In the genomic region with DNA sequence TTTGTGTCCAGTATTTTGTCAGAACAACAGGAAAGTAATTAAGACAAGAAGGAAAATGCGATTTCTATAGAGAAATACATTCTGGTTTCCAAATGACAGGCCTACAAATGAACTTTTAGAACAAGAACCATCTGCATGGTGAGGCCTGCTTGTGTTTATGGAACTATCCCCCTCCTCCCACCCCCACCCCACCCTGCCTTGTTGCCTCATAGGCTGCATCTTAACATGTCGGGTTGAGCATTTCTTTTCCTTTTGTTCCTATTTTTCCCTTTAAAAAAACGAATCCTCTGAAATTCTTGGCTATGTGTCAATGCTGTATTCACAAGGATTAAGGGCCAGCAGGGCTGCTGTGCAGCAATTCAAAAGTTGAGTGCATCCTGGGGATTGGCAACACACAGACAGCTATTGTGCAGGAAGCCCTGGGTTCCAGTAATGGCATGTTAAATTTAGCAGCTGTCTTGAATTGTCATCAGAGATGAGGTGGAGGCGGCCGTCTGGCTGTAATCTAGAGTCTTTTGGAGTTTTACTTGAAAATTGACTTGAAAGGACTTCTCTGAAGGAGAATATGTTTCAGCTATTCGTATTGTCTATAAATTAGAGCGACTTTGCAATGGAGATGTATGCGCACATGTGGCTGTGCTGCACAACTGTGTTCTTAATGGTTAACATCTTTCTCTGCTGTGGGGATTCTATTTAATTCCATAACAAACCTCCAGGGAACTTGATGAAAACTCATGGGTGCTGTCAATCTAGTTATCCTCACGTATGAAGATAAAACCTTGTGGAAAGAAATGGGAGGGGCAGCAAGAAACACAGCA, we compare ENCODE assay signal across 11 mouse cellular contexts.
DNase-seq lines count a peak whose midpoint lies in the region; ATAC-seq and TF ChIP-seq lines count a peak whose summit lies in the region.
"Had no signal": no experiment of that assay in that cellular context is flagged by ENCODE, and none has a peak within 500 bp of the region (broad histone marks: within the 10 kb centered on the region; RNA-seq: fewer than 3 reads in every experiment).

No protein-coding gene starts in this region.

- DNase-seq in hindbrain, embryonic 11.5 days (ENCODE audit: low spot score), result no peak
- DNase-seq in hindbrain, embryonic 10.5 days (ENCODE audit: low spot score), result no peak
- no peak for DNase-seq in stomach, postnatal 0 days (ENCODE audit: low spot score)
- DNase-seq in left cerebral cortex, adult 8-10 months (ENCODE audit: low spot score in 2 of 2), result peak; percentile 5 to 24
- peak; percentile 41 for DNase-seq in telencephalon, adult 2 months (ENCODE audit: low read depth, low spot score)
- DNase-seq in heart, postnatal 36 days, result no peak
- DNase-seq in thymus, postnatal 14 days, result no peak

- H3K27ac ChIP-seq in hindbrain, embryonic 11.5 days (ENCODE audit: low read depth, low read length), result no peak overlapping the region
- no peak overlapping the region for H3K27ac ChIP-seq in hindbrain, embryonic 10.5 days
- no peak overlapping the region for H3K27ac ChIP-seq in stomach, embryonic 16.5 days (ENCODE audit: low read length)
- H3K27ac ChIP-seq in stomach, postnatal 0 days (replicated peaks), result no peak overlapping the region
- H3K27ac ChIP-seq: hindbrain, embryonic 15.5 days; limb, embryonic 12.5 days had no signal

- TF ChIP-seq CTCF in stomach, postnatal 0 days (IDR thresholded peaks at IDR 0.05; ENCODE audit: low read depth), result no peak

- no peak for TF ChIP-seq EP300 in stomach, postnatal 0 days (optimal IDR thresholded peaks at IDR 0.05)

- H3K4me1 ChIP-seq in hindbrain, embryonic 11.5 days (replicated peaks; ENCODE audit: control insufficient read depth, insufficient read depth, low read length), result no peaks in the 10 kb centered on the region
- H3K4me1 ChIP-seq in hindbrain, embryonic 10.5 days (replicated peaks), result peaks cover 8% of the 10 kb centered on the region; the same call in 1 of the 2 replicates
- 0 out of 2 replicates have a peak, but pooled peaks cover 4% of the 10 kb centered on the region for H3K4me1 ChIP-seq in stomach, embryonic 16.5 days (ENCODE audit: control insufficient read depth, insufficient read depth, low read length)
- H3K4me1 ChIP-seq in stomach, postnatal 0 days (replicated peaks; ENCODE audit: control insufficient read depth, insufficient read depth), result no peaks in the 10 kb centered on the region
- H3K4me1 ChIP-seq: hindbrain, embryonic 15.5 days had no signal

- WGBS in hindbrain, embryonic 11.5 days, result 48% methylated on average over 9 of the region's 9 CpGs
- 55% methylated on average over 9 of the region's 9 CpGs for WGBS in hindbrain, embryonic 10.5 days
- 53% methylated on average over 9 of the region's 9 CpGs for WGBS in stomach, embryonic 16.5 days
- WGBS in stomach, postnatal 0 days, result 50% methylated on average over 9 of the region's 9 CpGs

- no peak overlapping the region for H3K4me2 ChIP-seq in hindbrain, embryonic 11.5 days (replicated peaks; ENCODE audit: low read depth, low read length)
- no peak overlapping the region for H3K4me2 ChIP-seq in stomach, embryonic 16.5 days (ENCODE audit: low read depth, low read length)
- H3K4me2 ChIP-seq in stomach, postnatal 0 days (replicated peaks; ENCODE audit: low read depth), result no peak overlapping the region
- H3K4me2 ChIP-seq: hindbrain, embryonic 15.5 days; limb, embryonic 12.5 days had no signal

- H3K9me3 ChIP-seq in hindbrain, embryonic 11.5 days (ENCODE audit: control insufficient read depth, low read length), result no peaks in the 10 kb centered on the region
- H3K9me3 ChIP-seq in hindbrain, embryonic 10.5 days, result no peaks in the 10 kb centered on the region
- no peaks in the 10 kb centered on the region for H3K9me3 ChIP-seq in stomach, embryonic 16.5 days (replicated peaks; ENCODE audit: control insufficient read depth, low read length)
- no peaks in the 10 kb centered on the region for H3K9me3 ChIP-seq in stomach, postnatal 0 days (ENCODE audit: control insufficient read depth, low read length)
- H3K9me3 ChIP-seq: hindbrain, embryonic 15.5 days; limb, embryonic 12.5 days had no signal

- intact Hi-C loops in heart, postnatal 36 days (cut with DNase I), result no loop called here

- no peak overlapping the region for H3K4me3 ChIP-seq in hindbrain, embryonic 11.5 days (ENCODE audit: low read depth, low read length)
- H3K4me3 ChIP-seq in hindbrain, embryonic 10.5 days, result no peak overlapping the region
- H3K4me3 ChIP-seq in stomach, embryonic 16.5 days (replicated peaks; ENCODE audit: low read length), result no peak overlapping the region
- H3K4me3 ChIP-seq in stomach, postnatal 0 days (ENCODE audit: low read depth, low read length), result no peak overlapping the region
- H3K4me3 ChIP-seq: hindbrain, embryonic 15.5 days; limb, embryonic 12.5 days had no signal

- H3K36me3 ChIP-seq in hindbrain, embryonic 11.5 days (ENCODE audit: control insufficient read depth, insufficient read depth, low read length), result no peaks in the 10 kb centered on the region
- no peaks in the 10 kb centered on the region for H3K36me3 ChIP-seq in hindbrain, embryonic 10.5 days
- H3K36me3 ChIP-seq in stomach, embryonic 16.5 days (ENCODE audit: control insufficient read depth, insufficient read depth, low read length), result no peaks in the 10 kb centered on the region
- H3K36me3 ChIP-seq in stomach, postnatal 0 days (ENCODE audit: control insufficient read depth, insufficient read depth, low read length), result no peaks in the 10 kb centered on the region
- H3K36me3 ChIP-seq: hindbrain, embryonic 15.5 days; limb, embryonic 12.5 days had no signal

- no peak overlapping the region for H3K9ac ChIP-seq in hindbrain, embryonic 11.5 days (ENCODE audit: low read depth, low read length)
- H3K9ac ChIP-seq in stomach, embryonic 16.5 days (ENCODE audit: low read length), result no peak overlapping the region
- no peak overlapping the region for H3K9ac ChIP-seq in stomach, postnatal 0 days (ENCODE audit: low read length)
- H3K9ac ChIP-seq: hindbrain, embryonic 15.5 days; limb, embryonic 12.5 days had no signal

- ATAC-seq in hindbrain, embryonic 11.5 days (ENCODE audit: low FRiP score), result peak; percentile 68; the same call in 1 of the 2 replicates
- ATAC-seq in stomach, embryonic 16.5 days (ENCODE audit: insufficient read depth, low FRiP score), result 0 out of 2 replicates have a peak, but pooled peaks have one; percentile 44
- no peak for ATAC-seq in stomach, postnatal 0 days (ENCODE audit: low FRiP score, low TSS enrichment)
- ATAC-seq: CD4-positive, CD25-positive, alpha-beta regulatory T cell, adult 4 months had no signal

- H3K27me3 ChIP-seq in hindbrain, embryonic 11.5 days (ENCODE audit: control insufficient read depth, insufficient read depth, low read length), result no peaks in the 10 kb centered on the region
- no peaks in the 10 kb centered on the region for H3K27me3 ChIP-seq in hindbrain, embryonic 10.5 days (ENCODE audit: insufficient read depth, poor library complexity, severe bottlenecking)
- H3K27me3 ChIP-seq in stomach, embryonic 16.5 days (ENCODE audit: control insufficient read depth, insufficient read depth, low read length), result no peaks in the 10 kb centered on the region
- no peaks in the 10 kb centered on the region for H3K27me3 ChIP-seq in stomach, postnatal 0 days (ENCODE audit: control insufficient read depth, insufficient read depth, low read length)
- H3K27me3 ChIP-seq: hindbrain, embryonic 15.5 days; limb, embryonic 12.5 days had no signal

Comparison
In these comparisons a context has a peak if more than half of its experiments do, and no peak if none do; other contexts are left out.
1. DNase-seq: peak in left cerebral cortex, adult 8-10 months (2 of 2) and telencephalon, adult 2 months (single experiment); none in hindbrain, embryonic 11.5 days (single experiment), hindbrain, embryonic 10.5 days (single experiment), stomach, postnatal 0 days (single experiment), heart, postnatal 36 days (0 of 2) and thymus, postnatal 14 days (single experiment).